Mouse (Mus musculus) lung, embryonic 16.5 days (tissue): ENCODE results near the gene Zfp692. TPM values are rescaled to one million over a fixed set of nuclear protein-coding genes. Genes with fewer than 3 reads are reported as not detected.
"Not testable (repeated sequence)": the region's sequence is repeated elsewhere in the genome, so short reads cannot be mapped to it uniquely, and the experiment has no call there.

Source experiments
- ATAC-seq: fragments of 200-750 bp; cut with Nextera tagmentation; 2 replicates; pipeline ENCODE4 v1.8.0; 2017; ENCODE audit warnings: low read depth, mild to moderate bottlenecking, moderate library complexity
- H3K27ac ChIP-seq: fragments of 300-500 bp; sonication (generic); 2 replicates; pipeline ENCODE4 v1.5.1; 2014; ENCODE audit warnings: mild to moderate bottlenecking, control low read depth, low read length
- H3K27me3 ChIP-seq: fragments of 300-500 bp; sonication (generic); 2 replicates; pipeline ENCODE4 v1.6.1; 2014; ENCODE audit warnings: low read depth, low read length, mixed read lengths; ENCODE audit not compliant: control insufficient read depth, insufficient read depth
- H3K36me3 ChIP-seq: fragments of 300-500 bp; sonication (generic); 2 replicates; pipeline ENCODE4 v1.6.1; 2014; ENCODE audit warnings: low read length; ENCODE audit not compliant: control insufficient read depth, insufficient read depth
- H3K4me1 ChIP-seq: fragments of 300-500 bp; sonication (generic); replicated peaks from 2 replicates; pipeline ENCODE4 v1.6.1; 2014; ENCODE audit warnings: low read length, mixed read lengths; ENCODE audit not compliant: control insufficient read depth, insufficient read depth
- H3K4me2 ChIP-seq: fragments of 300-500 bp; sonication (generic); 2 replicates; pipeline ENCODE4 v1.6.1; 2014; ENCODE audit warnings: low read depth, low read length, control low read depth
- H3K4me3 ChIP-seq: fragments of 300-500 bp; sonication (generic); 2 replicates; pipeline ENCODE4 v1.5.1; 2014; ENCODE audit warnings: mild to moderate bottlenecking, low read length, control low read depth
- H3K9ac ChIP-seq: fragments of 300-500 bp; sonication (generic); 2 replicates; pipeline ENCODE4 v1.6.1; 2014; ENCODE audit warnings: low read length, control low read depth
- H3K9me3 ChIP-seq: fragments of 300-500 bp; sonication (generic); 2 replicates; pipeline ENCODE4 v1.6.1; 2016; ENCODE audit warnings: low read length; ENCODE audit not compliant: control insufficient read depth
- WGBS: fragments of 180-500 bp; shearing (Covaris S2); extraction: QIAGEN DNeasy Blood & Tissue Kit; methylation state at CpG from one replicate; pipeline ENCODE4 v1.1.7; 2014; 5-methylcytosine and 5-hydroxymethylcytosine counted together
- polyA plus RNA-seq: library from polyadenylated mRNA; unstranded; fragments of >200 nt; fragmentation: Nextera tagmentation; extraction: Ambion mirVana; gene quantifications from 2 replicates; pipeline ENCODE4 v1.2.1, GENCODE M21; 2015

Zfp692 gene
- polyA plus RNA-seq, 1 experiment from 2014 or later = 24.4 TPM

DNA sequence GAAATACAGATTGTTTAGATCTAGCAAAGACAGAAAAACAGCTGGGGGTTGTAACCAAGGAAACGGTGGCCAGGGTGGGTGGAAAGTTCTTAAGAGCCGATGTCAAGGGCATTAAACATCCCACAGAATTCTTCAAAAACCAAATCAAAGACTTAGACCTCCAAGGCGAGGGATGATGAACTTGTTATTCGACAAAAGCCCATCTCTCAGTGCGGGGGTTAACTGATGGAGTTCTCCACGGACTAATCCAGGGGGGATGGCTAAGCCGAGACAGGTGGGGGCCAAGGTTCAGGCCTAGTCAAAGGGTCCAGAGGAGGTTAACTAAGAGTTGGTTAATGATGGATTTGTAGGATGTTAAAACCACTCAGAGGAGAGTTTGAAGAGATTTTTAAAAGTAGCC, 3.3 kb upstream of the Zfp692 start:
- Histone ChIP-seq H3K4me2 (peak overlapping the region; percentile 44), H3K4me3 (no peak overlapping the region; the same call in 1 of the 2 replicates), H3K27ac (no peak overlapping the region), H3K4me1 (peaks cover 4% of the 10 kb centered on the region), H3K27me3 (no peaks in the 10 kb centered on the region), H3K36me3 (no peaks in the 10 kb centered on the region), H3K9ac (peak overlapping the region; percentile 44; the same call in 1 of the 2 replicates), H3K9me3 (no peaks in the 10 kb centered on the region)
- no peak for ATAC-seq
- 16% methylated on average over 7 of the region's 7 CpGs for WGBS

- H3K9me3 ChIP-seq, H3K4me2 ChIP-seq, H3K9ac ChIP-seq, H3K27ac ChIP-seq, ATAC-seq, H3K4me3 ChIP-seq, H3K4me1 ChIP-seq, H3K27me3 ChIP-seq, H3K36me3 ChIP-seq: not testable (repeated sequence)
- 91% methylated on average over 8 of the region's 8 CpGs for WGBS
These were observed 1.6 kb upstream of the Zfp692 start for GRCm38 (mm10) chr11:58305299-58305698.

- Histone ChIP-seq H3K9me3 (no peaks in the 10 kb centered on the region), H3K4me2 (peak overlapping the region; percentile 89), H3K9ac (peak overlapping the region; percentile 70), H3K4me3 (peak overlapping the region; percentile 61), H3K27me3 (no peaks in the 10 kb centered on the region), H3K36me3 (no peaks in the 10 kb centered on the region), H3K4me1 (peaks cover 4% of the 10 kb centered on the region), H3K27ac (peak overlapping the region; percentile 74)
- whole genome bisulfite sequencing = under 1% methylated on average over 42 of the region's 42 CpGs
- peak; percentile 83 for ATAC-seq
These were observed 677 bp downstream of the Zfp692 start for GRCm38 (mm10) chr11:58307411-58308080.

DNA sequence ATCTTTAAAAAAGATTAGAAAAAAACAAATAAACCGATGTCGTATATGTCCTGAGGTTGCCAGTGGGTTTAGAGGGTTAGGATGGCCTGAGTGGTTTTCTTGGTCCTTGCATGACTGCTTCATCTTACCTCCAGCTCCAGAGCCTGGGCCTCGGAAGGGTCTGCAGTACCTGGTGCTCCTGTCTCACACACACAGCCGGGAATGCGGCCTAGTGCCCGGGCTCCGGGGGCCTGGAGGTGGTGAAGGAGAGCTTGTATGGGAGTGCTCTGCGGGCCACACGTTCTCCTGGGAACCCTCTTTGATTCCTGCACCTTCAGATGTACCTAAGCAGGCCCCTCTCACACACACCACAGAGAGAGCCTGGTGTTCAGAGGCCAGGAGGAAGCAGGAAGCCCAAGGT, 1.8 kb downstream of the Zfp692 start:
- Histone ChIP-seq H3K9ac (no peak overlapping the region), H3K4me2 (no peak overlapping the region), H3K4me3 (no peak overlapping the region), H3K27me3 (no peaks in the 10 kb centered on the region), H3K9me3 (no peaks in the 10 kb centered on the region), H3K4me1 (peaks cover 1% of the 10 kb centered on the region), H3K27ac (no peak overlapping the region), H3K36me3 (no peaks in the 10 kb centered on the region)
- no peak for ATAC-seq
- 89% methylated on average over 9 of the region's 9 CpGs for WGBS

DNA sequence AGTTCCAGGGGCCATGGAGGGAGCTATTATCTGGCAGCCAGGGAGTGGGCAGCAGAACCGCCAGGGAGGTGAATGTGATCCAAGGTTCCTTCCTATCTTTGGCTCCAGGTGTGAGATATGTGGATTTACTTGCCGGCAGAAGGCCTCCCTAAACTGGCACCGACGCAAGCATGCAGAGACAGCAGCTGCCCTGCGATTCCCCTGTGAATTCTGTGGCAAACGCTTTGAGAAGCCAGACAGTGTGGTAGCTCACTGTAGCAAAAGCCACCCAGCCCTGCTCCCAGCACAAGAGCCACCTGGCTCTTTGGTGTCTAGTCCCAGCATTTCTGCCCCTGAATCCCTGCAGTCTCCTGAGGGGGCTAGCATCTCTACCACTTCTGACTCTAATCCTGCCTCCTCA, 7.2 kb downstream of the Zfp692 start:
- Histone ChIP-seq H3K36me3 (peaks cover 13% of the 10 kb centered on the region), H3K4me1 (no peaks in the 10 kb centered on the region), H3K4me2 (no peak overlapping the region), H3K9me3 (no peaks in the 10 kb centered on the region), H3K27me3 (no peaks in the 10 kb centered on the region), H3K27ac (no peak overlapping the region), H3K4me3 (no peak overlapping the region), H3K9ac (no peak overlapping the region)
- no peak for ATAC-seq
- WGBS = 84% methylated on average over 6 of the region's 6 CpGs

DNA sequence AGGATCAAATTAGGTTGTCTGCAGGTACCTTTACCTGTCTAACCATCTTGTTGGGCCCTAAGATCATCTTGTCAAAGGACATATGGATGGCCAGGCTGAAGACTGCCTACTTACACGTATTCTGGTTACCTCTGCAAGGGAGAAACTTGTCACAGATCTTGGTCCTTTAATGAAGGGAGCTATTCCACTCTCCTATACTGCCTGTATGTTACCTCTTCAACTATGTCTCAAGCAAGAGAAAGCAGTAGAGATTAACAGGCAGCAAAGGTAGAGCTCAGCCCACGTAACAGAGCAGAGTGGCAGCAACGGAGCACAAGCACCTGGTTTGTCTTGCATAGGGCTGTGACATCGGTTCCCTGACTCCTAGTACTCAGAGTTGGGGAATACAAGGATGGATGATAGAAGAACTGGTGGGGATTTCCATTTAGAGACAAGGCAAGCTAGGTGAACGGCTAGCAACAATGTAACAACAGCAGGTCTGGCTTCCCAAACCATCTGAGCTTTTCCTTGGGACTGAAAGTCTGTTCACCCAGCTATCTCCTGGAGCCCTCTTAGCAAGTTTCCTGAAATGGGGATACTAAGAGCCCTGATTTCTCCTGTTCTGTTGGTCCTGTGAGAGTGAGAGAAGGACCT, 8.8 kb downstream of the Zfp692 start:
- Histone ChIP-seq H3K4me2 (no peak overlapping the region), H3K9ac (no peak overlapping the region), H3K4me3 (no peak overlapping the region), H3K9me3 (no peaks in the 10 kb centered on the region), H3K27me3 (no peaks in the 10 kb centered on the region), H3K36me3 (peaks cover 16% of the 10 kb centered on the region), H3K4me1 (no peaks in the 10 kb centered on the region), H3K27ac (no peak overlapping the region)
- WGBS = 90% methylated on average over 5 of the region's 5 CpGs
- ATAC-seq = no peak

- ATAC-seq = 0 out of 2 replicates have a peak, but pooled peaks have one; percentile 17
- no peaks in the 10 kb centered on the region for H3K9me3 ChIP-seq
- 85% methylated on average over 17 of the region's 17 CpGs for WGBS
- no peak overlapping the region for H3K9ac ChIP-seq
- no peak overlapping the region for H3K4me2 ChIP-seq
- no peak overlapping the region for H3K4me3 ChIP-seq
- no peaks in the 10 kb centered on the region for H3K4me1 ChIP-seq
- H3K27me3 ChIP-seq = no peaks in the 10 kb centered on the region
- peaks cover 18% of the 10 kb centered on the region for H3K36me3 ChIP-seq
- H3K27ac ChIP-seq = no peak overlapping the region
These were observed 9.5 kb downstream of the Zfp692 start for GRCm38 (mm10) chr11:58316344-58316743.

DNA sequence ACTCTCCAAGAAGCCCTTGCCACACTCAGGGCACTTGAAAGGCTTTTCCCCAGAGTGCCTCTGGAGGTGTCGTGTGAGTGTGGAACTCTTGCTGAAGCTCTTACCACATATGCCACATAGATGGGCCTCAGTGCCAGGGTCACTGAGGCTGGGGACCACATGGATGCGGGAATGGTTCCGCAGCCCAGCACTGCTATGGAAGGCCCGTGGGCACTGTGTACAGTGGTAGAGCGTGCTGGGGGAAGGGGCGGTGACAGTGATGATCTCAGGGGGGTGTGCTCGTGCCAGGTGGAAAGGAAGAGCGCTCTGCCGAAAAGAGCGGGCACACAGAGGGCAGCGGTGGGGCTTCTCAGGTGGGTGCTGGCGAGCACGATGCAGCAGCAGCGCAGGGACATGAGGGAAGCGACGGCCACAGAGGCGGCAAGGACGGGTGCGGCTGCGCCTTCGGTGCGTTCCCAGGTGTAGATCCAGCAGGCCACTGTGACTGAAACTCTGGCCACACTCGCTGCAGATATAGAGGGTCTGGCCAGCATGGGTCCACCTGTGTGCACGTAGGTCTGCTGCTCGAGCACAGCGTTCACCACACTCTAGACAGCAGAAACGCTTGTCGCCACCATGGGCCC, 10.0 kb downstream of the Zfp692 start:
- H3K27me3 ChIP-seq = no peaks in the 10 kb centered on the region
- WGBS = 64% methylated on average over 28 of the region's 28 CpGs
- H3K9ac ChIP-seq = no peak overlapping the region
- no peak overlapping the region for H3K27ac ChIP-seq
- H3K4me2 ChIP-seq = no peak overlapping the region
- H3K36me3 ChIP-seq = peaks cover 18% of the 10 kb centered on the region
- H3K4me3 ChIP-seq = no peak overlapping the region
- ATAC-seq = peak; percentile 49; the same call in 1 of the 2 replicates
- no peaks in the 10 kb centered on the region for H3K9me3 ChIP-seq
- peaks cover 4% of the 10 kb centered on the region for H3K4me1 ChIP-seq

GRCm38 (mm10) chr11:58322824-58323569, 16.1 kb downstream of the Zfp692 start:
- peak overlapping the region; percentile 95 for H3K9ac ChIP-seq
- WGBS = under 1% methylated on average over 61 of the region's 63 CpGs
- peak overlapping the region; percentile 87 for H3K4me3 ChIP-seq
- H3K27ac ChIP-seq = peak overlapping the region; percentile 98
- H3K4me2 ChIP-seq = peak overlapping the region; percentile 84
- H3K4me1 ChIP-seq = peaks cover 16% of the 10 kb centered on the region
- H3K9me3 ChIP-seq = no peaks in the 10 kb centered on the region
- ATAC-seq = peak; percentile 99
- H3K36me3 ChIP-seq = peaks cover 22% of the 10 kb centered on the region
- no peaks in the 10 kb centered on the region for H3K27me3 ChIP-seq
